Mouse (Mus musculus) hindbrain, embryonic 15.5 days (tissue): Measurements from ENCODE around the gene Gfpt1. TPM values are rescaled to one million over a fixed set of nuclear protein-coding genes. Genes with fewer than 3 reads are reported as not detected.
"Not testable (repeated sequence)": the region's sequence is repeated elsewhere in the genome, so short reads cannot be mapped to it uniquely, and the experiment has no call there.

Experiments
- ATAC-seq: fragments of 200-750 bp; cut with Nextera tagmentation; 2 replicates; pipeline ENCODE4 v1.8.0; 2017; ENCODE audit warnings: low read depth, moderate number of reproducible peaks, moderate TSS enrichment; ENCODE audit not compliant: low FRiP score
- H3K27ac ChIP-seq: fragments of 300-500 bp; sonication (generic); replicated peaks from 2 replicates; pipeline ENCODE4 v1.5.1; 2015; ENCODE audit warnings: mild to moderate bottlenecking, inconsistent platforms
- H3K27me3 ChIP-seq: fragments of 300-500 bp; sonication (generic); 2 replicates; pipeline ENCODE4 v1.6.1; 2015; ENCODE audit warnings: control low read depth, inconsistent platforms
- H3K36me3 ChIP-seq: fragments of 300-500 bp; sonication (generic); 2 replicates; pipeline ENCODE4 v1.6.1; 2015; ENCODE audit warnings: control low read depth, inconsistent platforms
- H3K4me1 ChIP-seq: fragments of 300-500 bp; sonication (generic); replicated peaks from 2 replicates; pipeline ENCODE4 v1.6.1; 2015; ENCODE audit warnings: control low read depth, inconsistent platforms
- H3K4me2 ChIP-seq: fragments of 300-500 bp; sonication (generic); 2 replicates; pipeline ENCODE4 v1.6.1; 2015; ENCODE audit warnings: moderate library complexity, mild to moderate bottlenecking, inconsistent platforms
- H3K4me3 ChIP-seq: fragments of 300-500 bp; sonication (generic); 2 replicates; pipeline ENCODE4 v1.5.1; 2015; ENCODE audit warnings: mild to moderate bottlenecking, inconsistent platforms
- H3K9ac ChIP-seq: fragments of 300-500 bp; sonication (generic); 2 replicates; pipeline ENCODE4 v1.6.1; 2015; ENCODE audit warnings: inconsistent platforms
- H3K9me3 ChIP-seq: fragments of 300-500 bp; sonication (generic); 2 replicates; pipeline ENCODE4 v1.6.1; 2016; ENCODE audit warnings: control low read depth, inconsistent platforms
- WGBS: fragments of 180-500 bp; shearing (Covaris S2); methylation state at CpG from one replicate; pipeline ENCODE4 v1.1.7; 2015; 5-methylcytosine and 5-hydroxymethylcytosine counted together
- polyA plus RNA-seq: library from polyadenylated mRNA; unstranded; fragments of >200 nt; fragmentation: Nextera tagmentation; extraction: Ambion mirVana; gene quantifications from 2 replicates; pipeline ENCODE4 v1.2.1, GENCODE M21; 2015

Gfpt1 gene
- polyA plus RNA-seq, 1 experiment from 2014 or later, result 20.2 TPM

GRCm38 (mm10) chr6:87044895-87045294, 2.2 kb downstream of the Gfpt1 start:
- no peak overlapping the region for H3K9ac ChIP-seq
- H3K4me1 ChIP-seq, result peaks cover 26% of the 10 kb centered on the region
- no peak overlapping the region for H3K27ac ChIP-seq
- WGBS, result 87% methylated on average over 2 of the region's 2 CpGs
- no peak overlapping the region for H3K4me3 ChIP-seq
- no peaks in the 10 kb centered on the region for H3K27me3 ChIP-seq
- no peak overlapping the region for H3K4me2 ChIP-seq
- ATAC-seq, result no peak
- no peaks in the 10 kb centered on the region for H3K9me3 ChIP-seq
- peaks cover 5% of the 10 kb centered on the region; the same call in 1 of the 2 replicates for H3K36me3 ChIP-seq

GRCm38 (mm10) chr6:87045507-87045906, 2.9 kb downstream of the Gfpt1 start:
- no peak overlapping the region for H3K4me2 ChIP-seq
- H3K9me3 ChIP-seq, result no peaks in the 10 kb centered on the region
- no peak overlapping the region for H3K27ac ChIP-seq
- H3K9ac ChIP-seq, result no peak overlapping the region
- ATAC-seq, result no peak
- H3K4me1 ChIP-seq, result peaks cover 26% of the 10 kb centered on the region
- no peak overlapping the region for H3K4me3 ChIP-seq
- WGBS, result 73% methylated on average over 3 of the region's 3 CpGs
- H3K27me3 ChIP-seq, result no peaks in the 10 kb centered on the region
- peaks cover 5% of the 10 kb centered on the region; the same call in 1 of the 2 replicates for H3K36me3 ChIP-seq

- ATAC-seq, H3K4me2 ChIP-seq, H3K4me3 ChIP-seq, H3K9ac ChIP-seq, H3K27ac ChIP-seq, H3K9me3 ChIP-seq, H3K27me3 ChIP-seq: not testable (repeated sequence)
- Histone ChIP-seq H3K4me1 (peaks cover 12% of the 10 kb centered on the region), H3K36me3 (peaks cover 29% of the 10 kb centered on the region)
- WGBS, result 95% methylated on average over 7 of the region's 7 CpGs
Observed at GRCm38 (mm10) chr6:87048712-87049111, 6.1 kb downstream of the Gfpt1 start.

GRCm38 (mm10) chr6:87051886-87052425, 9.3 kb downstream of the Gfpt1 start:
- no peak for ATAC-seq
- no peak overlapping the region for H3K4me2 ChIP-seq
- 91% methylated on average over 10 of the region's 10 CpGs for WGBS
- no peak overlapping the region for H3K9ac ChIP-seq
- H3K9me3 ChIP-seq, result no peaks in the 10 kb centered on the region
- no peaks in the 10 kb centered on the region for H3K27me3 ChIP-seq
- H3K36me3 ChIP-seq, result peaks cover 53% of the 10 kb centered on the region
- H3K27ac ChIP-seq, result no peak overlapping the region
- H3K4me3 ChIP-seq, result no peak overlapping the region
- H3K4me1 ChIP-seq, result no peaks in the 10 kb centered on the region

- WGBS, result 90% methylated on average over 8 of the region's 8 CpGs
- no peak overlapping the region for H3K27ac ChIP-seq
- H3K27me3 ChIP-seq, result no peaks in the 10 kb centered on the region
- no peak overlapping the region for H3K9ac ChIP-seq
- peaks cover 71% of the 10 kb centered on the region for H3K36me3 ChIP-seq
- ATAC-seq, result no peak
- H3K9me3 ChIP-seq, result no peaks in the 10 kb centered on the region
- H3K4me3 ChIP-seq, result no peak overlapping the region
- H3K4me2 ChIP-seq, result no peak overlapping the region
- H3K4me1 ChIP-seq, result no peaks in the 10 kb centered on the region
Observed at GRCm38 (mm10) chr6:87054193-87054592, 11.5 kb downstream of the Gfpt1 start.

- Histone ChIP-seq H3K36me3 (peaks cover 80% of the 10 kb centered on the region), H3K9me3 (no peaks in the 10 kb centered on the region), H3K9ac (no peak overlapping the region), H3K27me3 (no peaks in the 10 kb centered on the region), H3K27ac (no peak overlapping the region), H3K4me3 (no peak overlapping the region), H3K4me2 (no peak overlapping the region), H3K4me1 (no peaks in the 10 kb centered on the region)
- ATAC-seq, result no peak
- WGBS, result 94% methylated on average over 1 of the region's 1 CpGs
Observed at GRCm38 (mm10) chr6:87059754-87060153, 17.1 kb downstream of the Gfpt1 start.

- ATAC-seq, result no peak
- 94% methylated on average over 4 of the region's 4 CpGs for WGBS
- Histone ChIP-seq H3K27me3 (no peaks in the 10 kb centered on the region), H3K4me1 (no peaks in the 10 kb centered on the region), H3K9ac (no peak overlapping the region), H3K9me3 (no peaks in the 10 kb centered on the region), H3K27ac (no peak overlapping the region), H3K4me2 (no peak overlapping the region), H3K4me3 (no peak overlapping the region), H3K36me3 (peaks cover 81% of the 10 kb centered on the region)
Observed at GRCm38 (mm10) chr6:87063586-87063985, 20.9 kb downstream of the Gfpt1 start.

DNA sequence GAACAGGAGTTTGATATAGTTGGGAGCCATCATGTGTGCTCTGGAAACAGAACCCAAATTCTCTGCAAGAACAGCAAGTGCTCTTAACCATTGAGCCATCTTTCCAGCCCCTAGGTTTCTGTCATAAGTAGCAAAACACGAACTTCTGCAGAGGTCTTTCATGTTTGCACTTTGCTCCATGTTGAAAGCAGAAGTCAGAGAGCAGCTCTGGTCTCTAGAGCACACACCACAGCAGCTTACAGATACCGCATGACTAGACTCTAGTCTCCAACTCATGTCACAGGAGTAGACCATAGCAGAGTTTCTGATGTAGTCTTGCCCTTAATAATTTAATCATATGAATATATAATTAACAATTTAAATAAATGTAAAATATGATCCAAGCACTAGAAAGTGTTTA, 25.6 kb downstream of the Gfpt1 start:
- Histone ChIP-seq H3K27me3 (no peaks in the 10 kb centered on the region), H3K4me2 (no peak overlapping the region), H3K4me1 (no peaks in the 10 kb centered on the region), H3K9me3 (no peaks in the 10 kb centered on the region), H3K27ac (no peak overlapping the region), H3K36me3 (peaks cover 81% of the 10 kb centered on the region), H3K4me3 (no peak overlapping the region), H3K9ac (no peak overlapping the region)
- no peak for ATAC-seq
- WGBS, result 92% methylated on average over 2 of the region's 2 CpGs

- H3K36me3 ChIP-seq, result peaks cover 80% of the 10 kb centered on the region
- no peaks in the 10 kb centered on the region for H3K27me3 ChIP-seq
- no peak overlapping the region for H3K4me3 ChIP-seq
- WGBS, result 83% methylated on average over 7 of the region's 7 CpGs
- H3K9ac ChIP-seq, result no peak overlapping the region
- no peak for ATAC-seq
- no peak overlapping the region for H3K27ac ChIP-seq
- no peak overlapping the region for H3K4me2 ChIP-seq
- no peaks in the 10 kb centered on the region for H3K9me3 ChIP-seq
- no peaks in the 10 kb centered on the region for H3K4me1 ChIP-seq
Observed at GRCm38 (mm10) chr6:87069195-87069900, 26.7 kb downstream of the Gfpt1 start.

DNA sequence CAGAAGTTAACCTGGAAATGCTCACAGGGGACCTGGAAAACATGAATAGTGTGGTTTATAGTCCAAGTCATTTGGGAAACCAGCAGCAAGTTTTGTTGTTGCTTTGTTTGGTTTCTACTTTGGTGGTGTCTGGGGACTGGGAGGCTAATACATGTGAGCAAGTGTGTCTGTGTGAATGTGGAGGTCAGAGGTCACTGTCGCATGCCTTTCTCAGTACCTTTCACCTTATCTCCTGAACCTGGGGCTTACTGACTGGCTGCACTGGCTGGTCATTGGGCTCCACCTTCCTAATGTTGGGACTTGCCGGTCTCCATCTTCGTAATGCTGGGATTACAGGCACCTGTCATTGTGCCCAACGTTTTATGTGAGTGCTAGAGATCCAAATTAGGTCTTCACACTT, 28.0 kb downstream of the Gfpt1 start:
- WGBS, result 91% methylated on average over 4 of the region's 4 CpGs

DNA sequence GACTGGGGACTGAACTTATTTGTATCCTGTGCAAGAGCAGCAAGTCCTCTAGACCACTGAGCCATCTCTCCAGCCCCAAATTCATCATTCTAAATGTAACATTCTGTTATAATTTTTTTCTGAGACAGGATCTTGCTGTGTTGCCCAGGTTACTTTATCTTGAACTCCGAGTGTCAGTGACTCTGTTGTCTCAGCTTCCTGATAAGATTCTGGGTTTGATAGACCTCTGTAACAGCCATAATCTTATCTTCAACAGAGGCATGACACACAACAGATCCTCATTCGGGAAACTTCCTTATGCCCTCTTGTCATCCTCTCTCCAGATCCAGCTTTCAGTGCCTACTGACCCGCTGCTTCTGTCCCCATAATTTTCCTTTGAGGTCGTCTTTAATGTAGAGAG, 30.1 kb downstream of the Gfpt1 start:
- H3K4me3 ChIP-seq, result no peak overlapping the region
- ATAC-seq, result no peak
- H3K4me1 ChIP-seq, result no peaks in the 10 kb centered on the region
- 88% methylated on average over 4 of the region's 4 CpGs for WGBS
- no peak overlapping the region for H3K4me2 ChIP-seq
- no peak overlapping the region for H3K9ac ChIP-seq
- H3K27ac ChIP-seq, result no peak overlapping the region
- peaks cover 68% of the 10 kb centered on the region for H3K36me3 ChIP-seq
- H3K9me3 ChIP-seq, result no peaks in the 10 kb centered on the region
- no peaks in the 10 kb centered on the region for H3K27me3 ChIP-seq

More for the DNA sequence above, 28.0 kb downstream of the Gfpt1 start:
- no peak overlapping the region for H3K27ac ChIP-seq
- no peak overlapping the region for H3K4me2 ChIP-seq
- H3K9me3 ChIP-seq, result no peaks in the 10 kb centered on the region
- H3K9ac ChIP-seq, result no peak overlapping the region
- ATAC-seq, result no peak
- no peaks in the 10 kb centered on the region for H3K4me1 ChIP-seq
- H3K27me3 ChIP-seq, result no peaks in the 10 kb centered on the region
- H3K4me3 ChIP-seq, result no peak overlapping the region
- peaks cover 69% of the 10 kb centered on the region for H3K36me3 ChIP-seq

DNA sequence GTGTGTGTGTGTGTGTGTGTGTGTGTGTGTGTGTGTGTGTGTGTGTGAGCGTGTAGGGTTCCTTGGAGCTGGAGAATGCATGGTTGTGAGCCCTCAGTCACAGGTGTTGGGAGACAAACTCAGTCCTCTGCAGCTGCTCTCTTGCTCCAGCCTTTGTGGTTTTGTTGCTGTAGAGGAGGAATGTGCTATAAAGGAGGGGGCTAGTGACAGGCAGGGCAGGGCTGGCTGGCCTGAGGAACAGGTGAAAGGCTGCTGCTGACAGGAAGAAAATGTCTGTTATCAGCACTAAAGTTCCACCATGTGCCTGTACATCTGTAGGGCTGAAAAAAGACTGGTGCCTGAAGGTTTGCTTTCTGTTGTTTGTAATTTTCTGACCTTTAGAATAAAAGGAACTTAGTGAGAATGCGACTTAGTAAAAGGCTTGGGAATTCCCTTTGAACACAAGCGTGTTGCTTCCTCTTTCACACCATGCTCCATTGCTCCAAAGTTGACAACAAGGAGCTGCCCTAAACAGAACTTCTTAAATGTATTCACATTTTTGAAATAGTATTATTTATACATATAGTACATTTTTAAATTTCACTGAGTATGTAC, 32.5 kb downstream of the Gfpt1 start:
- WGBS, result 76% methylated on average over 3 of the region's 3 CpGs
- ATAC-seq, result no peak
- H3K27ac ChIP-seq, result no peak overlapping the region
- H3K27me3 ChIP-seq, result no peaks in the 10 kb centered on the region
- H3K4me2 ChIP-seq, result no peak overlapping the region
- H3K9me3 ChIP-seq, result no peaks in the 10 kb centered on the region
- H3K36me3 ChIP-seq, result peaks cover 67% of the 10 kb centered on the region
- no peak overlapping the region for H3K4me3 ChIP-seq
- no peaks in the 10 kb centered on the region for H3K4me1 ChIP-seq
- no peak overlapping the region for H3K9ac ChIP-seq
